Mouse (Mus musculus) small intestine, adult 2 months (tissue): Measurements from ENCODE around the gene Il17d. TPM values are rescaled to one million over a fixed set of nuclear protein-coding genes. Genes with fewer than 3 reads are reported as not detected.

ENCODE experiments used
- H3K27ac ChIP-seq: fragments of 200-500 bp; 2 replicates; pipeline ENCODE4 v1.5.1; 2012; ENCODE audit warnings: low read depth, low read length, control low read depth, inconsistent platforms; ENCODE audit not compliant: insufficient read depth
- H3K27me3 ChIP-seq: fragments of 200-500 bp; 2 replicates; pipeline ENCODE4 v1.6.1; 2012; ENCODE audit warnings: mild to moderate bottlenecking, moderate library complexity, low read length, inconsistent platforms; ENCODE audit not compliant: control insufficient read depth, insufficient read depth
- H3K36me3 ChIP-seq: fragments of 200-500 bp; 2 replicates; pipeline ENCODE4 v1.6.1; 2012; ENCODE audit warnings: mild to moderate bottlenecking, low read length, control low read depth, inconsistent platforms; ENCODE audit not compliant: control insufficient read depth, insufficient read depth
- H3K4me1 ChIP-seq: fragments of 200-500 bp; 2 replicates; pipeline ENCODE4 v1.6.1; 2012; ENCODE audit warnings: low read length, inconsistent platforms, mixed read lengths; ENCODE audit not compliant: control insufficient read depth, insufficient read depth, insufficient read length
- H3K4me3 ChIP-seq: fragments of 200-500 bp; 2 replicates; pipeline ENCODE4 v1.5.1; 2012; ENCODE audit warnings: low read depth, mild to moderate bottlenecking, control low read depth, inconsistent platforms, low read length, moderate library complexity
- CTCF ChIP-seq: fragments of 200-500 bp; IDR thresholded peaks from 2 replicates; pipeline ENCODE4 v1.5.1; 2012; ENCODE audit warnings: low read depth, mild to moderate bottlenecking, control low read depth, inconsistent platforms, low read length, moderate library complexity, mixed read lengths; ENCODE audit not compliant: insufficient replicate concordance, insufficient read length; ENCODE audit errors: extremely low read depth
- POLR2A ChIP-seq: fragments of 200-500 bp; IDR thresholded peaks from 2 replicates; pipeline ENCODE4 v1.6.1; 2012; ENCODE audit warnings: low read depth, mild to moderate bottlenecking, control low read depth, inconsistent platforms, low read length, moderate library complexity
- WGBS: fragments of 180-500 bp; shearing (Covaris S2); methylation state at CpG from one replicate; pipeline ENCODE4 v1.1.7; 2018; 5-methylcytosine and 5-hydroxymethylcytosine counted together
- polyA plus RNA-seq: library from polyadenylated mRNA; depleted of rRNA; stranded (reverse); fragments of >200 nt; gene quantifications from 2 replicates; pipeline ENCODE4 v1.2.3, GENCODE M21; 2012

Gene Il17d
- polyA plus RNA-seq, 1 experiment, result 5.6 TPM

- no peak for TF ChIP-seq CTCF
- 73% methylated on average over 6 of the region's 6 CpGs for WGBS
Measured at GRCm38 (mm10) chr14:57515156-57515762, 9.3 kb upstream of the Il17d start.

GRCm38 (mm10) chr14:57517001-57517400 is 7.6 kb upstream of the Il17d start:
- H3K36me3 ChIP-seq, result no peaks in the 10 kb centered on the region
- 88% methylated on average over 7 of the region's 7 CpGs for WGBS
- no peak overlapping the region for H3K27ac ChIP-seq
- no peaks in the 10 kb centered on the region for H3K27me3 ChIP-seq
- no peaks in the 10 kb centered on the region for H3K4me1 ChIP-seq
- TF ChIP-seq POLR2A (no peak), CTCF (no peak)
- H3K4me3 ChIP-seq, result no peak overlapping the region

More at GRCm38 (mm10) chr14:57515156-57515762, 9.3 kb upstream of the Il17d start:
- no peaks in the 10 kb centered on the region for H3K36me3 ChIP-seq
- H3K4me3 ChIP-seq, result no peak overlapping the region
- H3K27ac ChIP-seq, result no peak overlapping the region
- H3K27me3 ChIP-seq, result no peaks in the 10 kb centered on the region
- H3K4me1 ChIP-seq, result no peaks in the 10 kb centered on the region

GRCm38 (mm10) chr14:57523762-57524161 is 815 bp upstream of the Il17d start:
- WGBS, result 90% methylated on average over 9 of the region's 9 CpGs
- Histone ChIP-seq H3K27me3 (no peaks in the 10 kb centered on the region), H3K4me1 (peaks cover 3% of the 10 kb centered on the region; the same call in 1 of the 2 replicates), H3K36me3 (no peaks in the 10 kb centered on the region), H3K27ac (no peak overlapping the region), H3K4me3 (no peak overlapping the region)
- TF ChIP-seq CTCF, result no peak
- no peak for TF ChIP-seq POLR2A

- peak overlapping the region; percentile 65 for H3K4me3 ChIP-seq
- H3K36me3 ChIP-seq, result no peaks in the 10 kb centered on the region
- no peak overlapping the region for H3K27ac ChIP-seq
- no peaks in the 10 kb centered on the region for H3K27me3 ChIP-seq
- peaks cover 3% of the 10 kb centered on the region; the same call in 1 of the 2 replicates for H3K4me1 ChIP-seq
- no peak for TF ChIP-seq POLR2A
- TF ChIP-seq CTCF, result peak; percentile 21; the same call in 1 of the 2 replicates
- WGBS, result 2% methylated on average over 60 of the region's 60 CpGs
Measured at GRCm38 (mm10) chr14:57525388-57526049, 942 bp downstream of the Il17d start.

- peaks cover 3% of the 10 kb centered on the region; the same call in 1 of the 2 replicates for H3K4me1 ChIP-seq
- WGBS, result 47% methylated on average over 10 of the region's 10 CpGs
- H3K27me3 ChIP-seq, result no peaks in the 10 kb centered on the region
- TF ChIP-seq POLR2A (no peak), CTCF (no peak)
- no peaks in the 10 kb centered on the region for H3K36me3 ChIP-seq
- no peak overlapping the region for H3K27ac ChIP-seq
- no peak overlapping the region for H3K4me3 ChIP-seq
Measured at GRCm38 (mm10) chr14:57526050-57526623, 1.6 kb downstream of the Il17d start.

GRCm38 (mm10) chr14:57527122-57527521 is 2.5 kb downstream of the Il17d start:
- no peak overlapping the region for H3K27ac ChIP-seq
- H3K4me1 ChIP-seq, result peaks cover 3% of the 10 kb centered on the region; the same call in 1 of the 2 replicates
- no peaks in the 10 kb centered on the region for H3K27me3 ChIP-seq
- 63% methylated on average over 7 of the region's 7 CpGs for WGBS
- TF ChIP-seq POLR2A, result no peak
- TF ChIP-seq CTCF, result no peak
- H3K4me3 ChIP-seq, result no peak overlapping the region
- H3K36me3 ChIP-seq, result no peaks in the 10 kb centered on the region

- WGBS, result 66% methylated on average over 2 of the region's 2 CpGs
- no peaks in the 10 kb centered on the region for H3K36me3 ChIP-seq
Measured at GRCm38 (mm10) chr14:57527598-57527997, 3.0 kb downstream of the Il17d start.

More at GRCm38 (mm10) chr14:57527598-57527997, 3.0 kb downstream of the Il17d start:
- TF ChIP-seq POLR2A, result no peak
- TF ChIP-seq CTCF, result no peak
- H3K27me3 ChIP-seq, result no peaks in the 10 kb centered on the region
- no peak overlapping the region for H3K4me3 ChIP-seq
- peaks cover 3% of the 10 kb centered on the region; the same call in 1 of the 2 replicates for H3K4me1 ChIP-seq
- H3K27ac ChIP-seq, result no peak overlapping the region
